Mouse (Mus musculus): ENCODE measurements at regions not wholly inside any gene's neighbourhood (a gene's known extent, or its start where the extent isn't known, plus 50 kb on each side); places are given as distances from the start of the nearest gene placed in this dataset.

DNA sequence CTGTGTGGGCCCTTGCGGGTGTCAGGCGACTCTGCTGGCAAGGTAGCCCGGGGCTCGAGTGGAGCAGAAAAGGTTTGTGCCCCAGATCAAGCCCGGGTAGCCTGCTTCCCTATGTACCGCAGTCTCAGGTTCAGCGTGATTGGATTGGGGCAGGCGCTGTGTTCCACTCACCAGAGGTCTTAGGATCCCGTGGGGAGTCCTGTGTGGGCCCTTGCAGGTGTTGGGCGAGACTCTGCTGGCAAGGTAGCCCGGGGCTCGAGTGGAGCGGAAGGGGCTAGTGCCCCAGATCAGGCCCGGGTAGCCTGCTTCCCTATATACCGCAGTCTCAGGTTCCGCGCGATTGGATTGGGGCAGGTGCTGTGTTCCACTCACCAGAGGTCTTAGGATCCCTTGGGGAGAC, 69.5 kb upstream of the C130026I21Rik start:
- DNase-seq (ENCODE audit: low spot score in 2 of 2), result peak in 1 of 2 experiments; percentile 1
